Mouse (Mus musculus): ENCODE results near the gene Rnasel. TPM values are rescaled to one million over a fixed set of nuclear protein-coding genes. Genes with fewer than 3 reads are reported as not detected.

Rnasel gene
- polyA plus RNA-seq, 1 experiment = 12.3 TPM

DNA sequence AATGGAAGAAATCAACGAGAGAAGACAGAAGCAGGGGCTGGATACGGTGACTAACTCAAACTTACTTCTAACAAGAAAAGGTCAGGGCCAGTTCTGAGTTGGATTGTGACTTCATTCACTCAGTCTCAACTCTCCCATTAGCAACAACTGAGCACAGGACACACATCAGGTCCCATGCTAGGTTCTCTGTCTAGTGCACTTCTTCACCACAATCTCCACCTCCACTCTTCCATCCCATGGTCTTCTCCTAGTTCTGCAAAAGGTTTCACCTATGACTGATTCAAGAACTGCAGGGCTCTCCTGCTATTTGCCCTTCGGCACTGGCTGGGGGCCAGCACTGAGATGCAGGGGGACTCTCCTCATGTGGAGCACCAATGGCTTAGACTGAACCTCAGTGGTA lies 45.0 kb downstream of the Rnasel start:
- H3K27me3 ChIP-seq (ENCODE audit: control insufficient read depth, insufficient read depth, low read length) = no peaks in the 10 kb centered on the region
- DNase-seq = no peak
- no peak overlapping the region for H3K4me3 ChIP-seq (ENCODE audit: control insufficient read depth, insufficient read depth, low read length)
- TF ChIP-seq POLR2A (IDR thresholded peaks at IDR 0.05; ENCODE audit: control insufficient read depth, extremely low read depth, insufficient read depth, low read length, poor library complexity) (no peak), CTCF (IDR thresholded peaks at IDR 0.05; ENCODE audit: borderline replicate concordance, control insufficient read depth, extremely low read depth, insufficient read depth, low read length, poor library complexity) (no peak)
- 70% methylated on average over 3 of the region's 3 CpGs for WGBS
- H3K4me1 ChIP-seq (replicated peaks; ENCODE audit: control insufficient read depth, insufficient read depth, low read length) = no peaks in the 10 kb centered on the region
- no peak overlapping the region for H3K27ac ChIP-seq (ENCODE audit: control insufficient read depth, insufficient read depth, low read length)
- no peaks in the 10 kb centered on the region for H3K36me3 ChIP-seq (ENCODE audit: control insufficient read depth, insufficient read depth, low read length)

DNA sequence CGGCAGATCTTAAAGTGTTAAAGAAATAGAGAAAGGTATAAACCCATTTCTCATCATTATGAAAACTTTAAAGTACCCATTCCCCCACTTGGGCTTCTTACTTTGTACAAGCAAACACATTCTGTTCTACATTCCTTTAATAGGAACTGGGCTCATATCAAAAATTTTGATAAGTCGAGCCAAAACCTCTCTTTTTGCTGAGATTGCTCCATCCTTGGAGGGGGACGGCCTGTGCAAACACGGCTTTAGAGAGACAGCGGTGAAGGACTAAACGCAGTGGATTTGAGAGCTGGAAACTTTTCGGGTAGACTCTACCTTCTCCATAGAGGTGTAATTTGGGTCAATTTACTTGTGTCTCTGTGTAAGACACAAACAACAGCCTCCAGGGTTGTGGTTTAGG lies 53.5 kb downstream of the Rnasel start:
- 47% methylated on average over 7 of the region's 7 CpGs for WGBS

DNA sequence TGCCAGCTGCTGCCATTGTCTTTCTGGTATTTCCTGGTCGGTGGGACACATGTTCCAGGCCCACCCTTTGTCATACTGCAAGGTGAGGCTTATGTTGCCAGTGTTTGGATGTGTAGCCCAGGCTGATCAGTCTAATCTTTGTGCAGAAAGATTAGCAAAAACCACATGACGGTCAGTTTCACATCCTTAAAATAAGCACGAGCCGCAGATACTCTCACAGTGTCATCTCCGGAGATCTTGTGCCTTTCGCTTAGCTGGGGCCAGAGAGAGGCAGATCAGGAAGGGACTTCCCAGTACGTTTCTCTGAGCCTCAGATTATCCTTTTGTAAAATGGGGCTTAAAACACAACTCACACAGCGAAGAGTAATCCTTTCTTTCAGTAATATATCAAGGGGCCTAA lies 54.3 kb downstream of the Rnasel start:
- 69% methylated on average over 8 of the region's 8 CpGs for WGBS
- no peak overlapping the region for H3K27ac ChIP-seq (ENCODE audit: control insufficient read depth, insufficient read depth, low read length)
- TF ChIP-seq POLR2A (IDR thresholded peaks at IDR 0.05; ENCODE audit: control insufficient read depth, extremely low read depth, insufficient read depth, low read length, poor library complexity) (no peak), CTCF (IDR thresholded peaks at IDR 0.05; ENCODE audit: borderline replicate concordance, control insufficient read depth, extremely low read depth, insufficient read depth, low read length, poor library complexity) (no peak)

More for the DNA sequence above, 53.5 kb downstream of the Rnasel start:
- Histone ChIP-seq H3K4me1 (replicated peaks; ENCODE audit: control insufficient read depth, insufficient read depth, low read length) (no peaks in the 10 kb centered on the region), H3K4me3 (ENCODE audit: control insufficient read depth, insufficient read depth, low read length) (no peak overlapping the region), H3K36me3 (ENCODE audit: control insufficient read depth, insufficient read depth, low read length) (no peaks in the 10 kb centered on the region), H3K27me3 (ENCODE audit: control insufficient read depth, insufficient read depth, low read length) (no peaks in the 10 kb centered on the region), H3K27ac (ENCODE audit: control insufficient read depth, insufficient read depth, low read length) (no peak overlapping the region)
- no peak for DNase-seq
- TF ChIP-seq CTCF (IDR thresholded peaks at IDR 0.05; ENCODE audit: borderline replicate concordance, control insufficient read depth, extremely low read depth, insufficient read depth, low read length, poor library complexity) = no peak
- no peak for TF ChIP-seq POLR2A (IDR thresholded peaks at IDR 0.05; ENCODE audit: control insufficient read depth, extremely low read depth, insufficient read depth, low read length, poor library complexity)

DNA sequence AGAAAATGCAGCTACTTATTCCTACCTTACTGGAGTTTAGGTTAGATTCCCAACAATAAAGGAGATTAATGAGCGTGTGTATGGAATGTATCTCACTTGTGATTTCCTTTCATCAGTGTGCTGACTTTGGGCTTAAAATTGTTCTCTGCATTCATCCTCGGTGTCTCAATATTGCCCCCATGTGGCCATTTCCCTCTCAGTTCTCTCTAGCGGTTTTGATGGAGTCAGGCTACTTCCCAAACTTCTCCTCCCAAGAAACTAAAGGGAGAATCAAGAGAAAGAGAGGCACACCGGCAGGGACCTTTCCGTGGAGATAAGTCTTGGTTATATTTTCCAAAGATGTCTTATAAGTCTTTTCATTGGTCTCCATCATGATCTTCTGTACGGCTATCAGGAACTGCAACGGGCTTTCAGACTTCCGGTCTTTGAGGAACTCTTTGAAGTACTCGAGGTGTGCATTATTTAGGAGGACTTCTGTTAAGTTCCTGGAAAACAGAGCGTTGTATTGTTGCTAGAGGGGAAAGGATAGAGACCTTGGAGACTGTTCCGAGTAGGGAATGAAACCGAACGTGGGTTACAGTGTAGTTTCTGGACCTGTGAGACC lies 58.3 kb downstream of the Rnasel start:
- Histone ChIP-seq H3K4me3 (ENCODE audit: control insufficient read depth, insufficient read depth, low read length) (no peak overlapping the region; the same call in 1 of the 2 replicates), H3K4me1 (replicated peaks; ENCODE audit: control insufficient read depth, insufficient read depth, low read length) (0 out of 2 replicates have a peak, but pooled peaks cover 2% of the 10 kb centered on the region), H3K27me3 (ENCODE audit: control insufficient read depth, insufficient read depth, low read length) (no peaks in the 10 kb centered on the region), H3K36me3 (ENCODE audit: control insufficient read depth, insufficient read depth, low read length) (no peaks in the 10 kb centered on the region), H3K27ac (ENCODE audit: control insufficient read depth, insufficient read depth, low read length) (no peak overlapping the region)
- TF ChIP-seq CTCF (IDR thresholded peaks at IDR 0.05; ENCODE audit: borderline replicate concordance, control insufficient read depth, extremely low read depth, insufficient read depth, low read length, poor library complexity) (no peak), POLR2A (IDR thresholded peaks at IDR 0.05; ENCODE audit: control insufficient read depth, extremely low read depth, insufficient read depth, low read length, poor library complexity) (no peak)
- peak; percentile 79 for DNase-seq
- 17% methylated on average over 13 of the region's 13 CpGs for WGBS

More for the DNA sequence above, 54.3 kb downstream of the Rnasel start:
- Histone ChIP-seq H3K4me3 (ENCODE audit: control insufficient read depth, insufficient read depth, low read length) (no peak overlapping the region), H3K27me3 (ENCODE audit: control insufficient read depth, insufficient read depth, low read length) (no peaks in the 10 kb centered on the region), H3K4me1 (replicated peaks; ENCODE audit: control insufficient read depth, insufficient read depth, low read length) (0 out of 2 replicates have a peak, but pooled peaks cover 2% of the 10 kb centered on the region), H3K36me3 (ENCODE audit: control insufficient read depth, insufficient read depth, low read length) (no peaks in the 10 kb centered on the region)
- no peak for DNase-seq

Other genes with a start within 250 kb of the Rnasel start
- gene Npl, start 199.4 kb upstream of the Rnasel start, polyA plus RNA-seq (2012; rRNA removed) = 3.6 and 4.1 TPM in 2 replicates
- gene Rgs8, start 96.4 kb upstream of the Rnasel start, polyA plus RNA-seq (2012; rRNA removed) = 0.11 and 0.20 TPM in 2 replicates
- 2.8 and 3.1 TPM in 2 replicates for gene Rgs16, start 9.1 kb upstream of the Rnasel start, polyA plus RNA-seq (2012; rRNA removed)
- gene Rgsl1, start 94.7 kb downstream of the Rnasel start, polyA plus RNA-seq (2012; rRNA removed) = 0.36 and 0.41 TPM in 2 replicates
- 0.19 and 0.26 TPM in 2 replicates for gene Teddm1b, start 124.9 kb downstream of the Rnasel start, polyA plus RNA-seq (2012; rRNA removed)
- not detected in 2 replicates for gene Teddm1a, start 142.3 kb downstream of the Rnasel start, polyA plus RNA-seq (2012; rRNA removed)
- gene Glul, start 150.5 kb downstream of the Rnasel start, polyA plus RNA-seq (2012; rRNA removed) = 153 and 200 TPM in 2 replicates
- gene Teddm2, start 150.8 kb downstream of the Rnasel start, polyA plus RNA-seq (2012; rRNA removed) = 0.57 and 0.93 TPM in 2 replicates